Mouse (Mus musculus) ES-E14 (cell line): ENCODE data around the gene Slain1.

Experiments
- CHD2 ChIP-seq: IDR thresholded peaks from 2 replicates; pipeline ENCODE4 v1.6.1; 2014; ENCODE audit warnings: mild to moderate bottlenecking, low read depth, low read length, inconsistent platforms
- HCFC1 ChIP-seq: IDR thresholded peaks from 2 replicates; pipeline ENCODE4 v1.6.1; 2012; ENCODE audit warnings: low read length, inconsistent platforms, borderline replicate concordance; ENCODE audit not compliant: insufficient read depth
- MAFK ChIP-seq: IDR thresholded peaks from 2 replicates; pipeline ENCODE4 v1.6.1; 2014; ENCODE audit warnings: mild to moderate bottlenecking, low read depth, low read length, inconsistent platforms; ENCODE audit not compliant: insufficient read depth

DNA sequence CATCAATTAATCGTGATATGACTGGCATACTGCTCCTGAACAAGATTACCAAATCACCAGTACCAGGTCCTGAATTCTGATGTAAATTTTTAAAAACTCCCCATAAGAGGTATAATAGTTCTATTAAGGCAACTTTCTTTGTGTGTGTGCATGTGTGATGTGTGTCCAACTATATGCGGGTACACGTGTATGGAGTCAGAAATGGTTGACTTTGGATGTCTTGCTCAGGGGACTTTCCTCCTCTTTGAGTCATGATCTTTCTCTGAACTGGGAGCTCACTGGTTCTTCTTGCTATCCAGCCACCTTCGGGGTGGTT lies 35.8 kb upstream of the Slain1 start:
- TF ChIP-seq CHD2 (no peak), MAFK (no peak), HCFC1 (no peak)
